Mouse (Mus musculus) megakaryocyte, embryonic 14.5 days (primary cell): ENCODE data around the gene Paqr5.

Experiments
- FLI1 ChIP-seq: IDR thresholded peaks from 2 replicates; pipeline ENCODE4 v1.6.1; 2012; ENCODE audit warnings: low read length, inconsistent platforms, mixed read lengths
- GATA1 ChIP-seq: IDR thresholded peaks from 3 replicates; pipeline ENCODE4 v1.6.1; 2012; ENCODE audit warnings: mixed read lengths, low read length, inconsistent platforms, borderline replicate concordance

- TF ChIP-seq GATA1 (no peak), FLI1 (no peak)
Measured at GRCm38 (mm10) chr9:61997860-61998259, 28.8 kb downstream of the Paqr5 start.
